Mouse (Mus musculus) urinary bladder, postnatal 36 days (tissue): Measurements from ENCODE around the gene Zfp317.
"Not testable (repeated sequence)": the region's sequence is repeated elsewhere in the genome, so short reads cannot be mapped to it uniquely, and the experiment has no call there.

Experiments used
- DNase-seq, 2 experiments: peaks; one replicate each; pipeline ENCODE4 v3.0.0; 2022; ENCODE audit warnings: low spot score in 2 of 2, mixed read lengths in 1 of 2

The Zfp317 gene

DNA sequence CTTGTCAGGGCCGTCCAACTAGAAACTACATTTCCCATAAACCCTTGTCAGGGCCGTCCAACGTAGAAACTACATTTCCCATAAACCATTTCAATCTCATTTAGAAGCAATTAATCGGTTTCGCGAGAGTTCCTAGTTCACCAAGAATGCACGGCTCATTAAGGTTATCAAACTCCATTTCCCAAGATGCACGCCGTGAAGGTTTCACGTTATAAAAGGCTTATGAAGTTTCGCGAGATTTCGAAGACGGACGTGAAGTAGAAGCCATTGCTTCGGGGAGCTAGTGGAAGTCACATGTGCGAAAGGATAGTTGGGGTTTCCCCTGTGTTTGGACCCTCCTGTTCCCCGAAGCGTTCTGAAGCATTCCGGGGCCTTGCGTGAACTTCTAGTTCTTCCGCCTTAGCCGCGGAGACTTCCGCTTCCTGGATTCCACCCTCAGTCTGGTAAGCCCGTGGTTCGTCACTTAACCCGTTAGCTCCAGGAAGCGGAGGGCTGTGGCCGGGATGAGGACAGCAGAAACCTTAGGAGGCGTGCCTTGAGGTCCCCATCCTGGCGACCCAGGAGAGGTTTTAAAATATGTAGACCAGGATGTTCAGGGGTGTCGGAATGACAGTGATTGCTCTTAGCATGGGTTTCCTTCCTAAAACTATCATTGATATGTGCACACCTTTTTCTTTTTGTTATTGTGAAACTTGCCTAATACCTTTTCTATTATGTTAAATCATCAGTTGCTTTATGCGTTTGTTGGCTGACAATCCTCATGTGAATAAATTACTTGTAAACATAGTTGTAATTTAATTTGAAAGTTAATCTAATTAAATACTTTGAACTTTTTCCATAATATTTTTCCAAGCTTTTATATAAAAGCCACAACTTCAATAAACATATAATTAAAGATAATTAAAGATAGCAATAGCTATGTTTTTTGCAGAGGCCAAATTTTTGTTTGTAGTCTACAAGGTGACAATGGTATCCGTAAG, at the start of gene Zfp317:
Zfp317 (plus strand) TSS at position 260 of the 980 bp plus-strand sequence.
- DNase-seq = peak; percentile 77 to 86

DNA sequence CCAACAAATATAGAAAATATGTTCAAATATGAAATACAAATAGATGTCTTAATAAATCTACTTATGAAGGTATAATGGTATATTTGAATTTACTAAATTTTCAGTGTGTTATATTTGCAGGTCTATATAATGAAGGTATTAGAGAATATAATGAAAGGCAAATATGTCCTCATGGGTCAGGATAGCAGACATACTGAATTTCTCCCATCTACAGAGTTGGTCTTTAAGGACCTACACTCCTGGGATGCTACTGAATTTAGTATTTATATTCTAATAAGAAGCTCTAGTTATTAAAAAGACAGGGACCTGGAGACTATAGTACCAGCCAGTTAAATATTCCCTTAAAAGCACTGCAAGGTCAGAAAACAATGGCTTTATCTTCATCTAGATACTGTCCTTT, 39.6 kb upstream of the Zfp317 start, which contains the start of gene Olfr855:
Olfr855 (plus strand) TSS at position 301 of the 400 bp plus-strand sequence.
- DNase-seq = no peak

DNA sequence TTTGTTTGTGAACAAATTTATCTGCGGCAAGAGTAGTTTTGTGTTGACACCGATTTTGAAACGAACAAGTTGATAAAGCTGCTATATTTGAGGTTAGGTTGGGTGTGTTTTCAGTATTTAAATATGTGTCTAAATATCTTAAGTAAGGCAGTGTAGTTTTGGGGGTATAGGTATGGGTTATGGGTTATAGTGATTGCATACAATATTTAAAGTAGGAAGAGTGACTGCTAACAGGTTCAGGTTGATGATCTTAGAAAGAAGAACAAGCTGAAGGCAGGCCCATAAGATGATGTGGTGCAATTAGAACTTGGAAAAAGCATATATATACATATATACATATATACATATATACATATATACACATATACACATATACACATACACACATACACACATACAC, 605 bp upstream of the Zfp317 start:
- no peak for DNase-seq

DNA sequence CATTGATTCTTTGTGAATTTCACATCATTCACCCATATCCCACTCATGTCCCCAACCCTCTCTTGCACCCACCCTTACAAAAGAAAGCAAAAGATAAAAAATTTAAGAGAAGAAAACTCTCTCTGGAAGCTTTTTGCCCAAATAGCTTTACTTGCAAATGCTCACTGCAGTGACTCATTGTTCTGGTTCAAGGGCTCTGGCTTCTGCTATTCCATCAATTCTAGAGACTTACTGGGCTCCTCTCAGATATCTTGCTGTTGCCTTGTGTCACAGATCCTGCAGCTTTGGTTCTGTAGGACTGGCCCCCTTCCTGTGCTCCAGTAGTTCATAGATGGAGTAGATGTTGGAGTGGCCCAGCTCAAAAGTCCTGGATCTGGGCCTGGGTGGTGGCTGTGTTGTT, 7.7 kb downstream of the Zfp317 start:
- DNase-seq = no peak

DNA sequence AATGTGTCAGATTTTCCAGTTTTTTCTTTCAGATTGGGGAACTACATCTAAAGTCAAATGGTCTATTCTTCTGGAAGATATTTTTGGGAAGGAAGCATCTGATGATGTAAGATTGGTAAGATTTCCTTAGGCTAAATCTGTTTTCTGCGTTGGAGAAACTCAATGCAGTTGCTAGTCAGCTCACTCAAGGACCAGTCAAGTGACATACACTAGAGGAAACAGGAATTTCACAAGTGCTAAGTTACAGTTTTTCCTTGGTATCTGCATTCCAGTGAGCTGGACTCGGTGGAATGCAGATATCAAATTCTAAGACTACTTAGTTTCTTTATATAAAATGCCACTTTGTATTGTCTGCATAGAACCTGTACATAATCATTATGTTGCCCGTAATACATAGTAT, 23.3 kb downstream of the Zfp317 start:
- no peak for DNase-seq

DNA sequence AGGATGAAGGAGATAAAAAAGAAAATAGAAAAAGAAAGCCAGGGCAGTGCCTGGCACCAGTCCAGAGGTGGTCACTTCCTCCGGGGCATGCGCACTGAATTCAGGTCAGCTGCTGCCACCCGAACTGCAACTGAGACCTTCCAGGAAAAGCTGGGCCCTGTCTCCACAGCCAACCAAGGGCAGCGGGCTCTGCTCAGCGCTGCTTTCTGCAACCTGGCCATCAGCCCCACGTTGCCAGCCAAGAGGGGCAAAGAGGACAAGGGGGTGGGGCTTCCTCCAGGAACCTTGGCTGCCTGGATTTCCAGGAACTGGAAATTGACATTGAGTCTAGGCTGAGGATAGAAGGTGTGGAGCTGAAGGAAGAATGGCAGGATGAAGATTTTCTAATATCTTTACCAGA, 68.4 kb downstream of the Zfp317 start:
- no peak for DNase-seq

DNA sequence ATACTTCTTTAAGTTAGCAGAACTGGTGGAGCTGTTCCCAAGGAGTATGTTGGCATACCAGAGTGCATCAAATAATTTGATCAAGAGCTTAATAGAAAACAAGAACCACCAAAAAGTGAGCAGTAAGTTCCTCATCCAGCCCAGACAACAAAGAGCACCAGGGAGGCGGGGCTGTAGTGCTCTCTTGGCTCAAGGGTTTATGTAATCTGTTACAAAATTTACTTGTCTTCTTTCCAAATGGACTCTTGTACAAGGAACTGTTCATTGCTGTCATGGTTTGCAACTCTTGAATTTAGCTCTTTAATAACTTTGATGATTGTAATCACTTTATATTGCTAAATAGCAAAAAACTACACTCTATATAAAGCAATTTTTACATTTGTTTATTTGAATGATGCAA, 69.5 kb downstream of the Zfp317 start:
- DNase-seq = no peak

DNA sequence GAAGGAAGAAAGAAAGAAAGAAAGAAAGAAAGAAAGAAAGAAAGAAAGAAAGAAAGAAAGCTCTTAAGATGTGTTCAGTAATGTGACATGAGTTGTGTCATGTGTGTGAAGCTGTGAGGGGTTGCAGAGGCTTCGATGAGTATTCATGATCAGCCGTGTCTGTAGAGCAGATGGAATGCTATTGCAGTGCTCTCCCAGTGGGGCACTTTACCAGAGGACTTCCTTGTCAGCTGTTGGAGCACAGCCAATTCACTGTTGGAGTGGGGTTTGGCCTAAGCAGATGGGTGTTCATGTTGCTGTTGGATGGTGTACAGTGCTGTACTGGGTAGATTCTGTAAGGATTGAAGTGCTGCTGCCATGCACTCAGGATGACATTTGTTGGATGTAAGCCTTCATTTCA, 70.5 kb downstream of the Zfp317 start:
- DNase-seq = no peak

DNA sequence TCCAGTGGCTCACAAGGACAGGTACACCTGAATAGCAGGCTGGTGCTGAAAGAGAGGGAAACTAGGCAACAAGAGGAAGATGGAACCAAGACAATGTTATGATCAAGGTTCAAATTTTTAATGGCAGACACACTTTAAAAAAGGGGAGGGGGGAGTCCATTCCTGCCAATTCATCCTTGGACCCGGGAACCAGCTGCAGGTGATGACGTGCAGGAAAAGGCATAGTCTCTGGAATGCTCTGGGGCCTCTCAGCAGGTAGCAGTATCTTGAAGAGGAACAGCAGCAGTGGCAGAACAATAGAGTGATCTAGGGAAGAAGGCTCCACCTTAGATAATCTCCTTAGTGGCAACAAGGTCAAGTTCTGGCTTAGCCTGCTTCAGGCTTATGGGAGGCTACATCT, 72.4 kb downstream of the Zfp317 start:
- not testable (repeated sequence) for DNase-seq

DNA sequence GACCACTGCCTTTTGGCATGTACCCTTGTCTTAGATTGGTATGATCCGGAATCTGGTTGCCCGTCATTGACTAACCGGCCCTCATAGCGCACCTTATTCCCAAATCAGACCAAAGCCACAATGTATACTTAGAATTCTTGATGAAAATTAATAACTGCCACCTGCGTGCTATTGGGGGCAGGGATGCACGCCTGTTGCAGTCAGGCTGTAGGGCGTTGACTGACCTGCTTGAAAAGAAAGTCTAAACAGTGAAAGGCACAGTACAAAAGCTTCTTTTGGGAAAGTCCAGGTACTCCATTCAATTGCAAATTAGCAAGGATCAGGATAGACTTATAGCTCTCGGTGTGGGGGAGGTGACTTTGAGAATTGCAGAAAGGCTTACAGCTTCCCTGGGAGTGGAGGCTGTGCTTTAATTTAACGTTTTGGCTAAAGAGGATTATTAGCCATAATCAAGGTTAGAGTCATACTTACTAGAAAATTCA, 73.0 kb downstream of the Zfp317 start:
- DNase-seq = not testable (repeated sequence)
